Mouse (Mus musculus) heart, adult 2 months (tissue): ENCODE measurements at regions not wholly inside any gene's neighbourhood (a gene's known extent, or its start where the extent isn't known, plus 50 kb on each side); places are given as distances from the start of the nearest gene placed in this dataset.

Experiments used
- DNase-seq, 2 experiments: peaks; one replicate each; pipeline ENCODE4 v3.0.0; 2021
- H3K27ac ChIP-seq: fragments of 200-600 bp; 2 replicates; pipeline ENCODE4 v1.8.1; 2022
- H3K27me3 ChIP-seq: fragments of 200-500 bp; 2 replicates; pipeline ENCODE4 v1.6.1; 2012; ENCODE audit warnings: mild to moderate bottlenecking, low read length, inconsistent platforms, mixed read lengths; ENCODE audit not compliant: control insufficient read depth, insufficient read depth
- H3K36me3 ChIP-seq: fragments of 200-500 bp; 2 replicates; pipeline ENCODE4 v1.6.1; 2012; ENCODE audit warnings: low read length, inconsistent platforms; ENCODE audit not compliant: control insufficient read depth, insufficient read depth
- H3K4me1 ChIP-seq: fragments of 200-500 bp; 2 replicates; pipeline ENCODE4 v1.6.1; 2011; ENCODE audit warnings: low read length; ENCODE audit not compliant: control insufficient read depth, insufficient read depth
- H3K4me3 ChIP-seq: fragments of 200-600 bp; 2 replicates; pipeline ENCODE4 v1.8.1; 2022
- H3K79me2 ChIP-seq: fragments of 200-500 bp; replicated peaks from 2 replicates; pipeline ENCODE4 v1.6.1; 2012; ENCODE audit warnings: mild to moderate bottlenecking, inconsistent platforms, low read length, moderate library complexity, mixed read lengths; ENCODE audit not compliant: control insufficient read depth, insufficient read depth
- H3K9ac ChIP-seq: fragments of 200-500 bp; 2 replicates; pipeline ENCODE4 v1.6.1; 2012; ENCODE audit warnings: low read depth, mild to moderate bottlenecking, control low read depth, inconsistent platforms, low read length, mixed read lengths
- CTCF ChIP-seq: fragments of 200-600 bp; IDR thresholded peaks from 2 replicates; pipeline ENCODE4 v1.8.1; 2022; ENCODE audit warnings: antibody characterized with exemption, mild to moderate bottlenecking, moderate library complexity
- EP300 ChIP-seq: fragments of 200-500 bp; IDR thresholded peaks from 2 replicates; pipeline ENCODE4 v1.6.1; 2011; ENCODE audit warnings: low read depth, low read length, control low read depth; ENCODE audit not compliant: insufficient read depth
- POLR2A ChIP-seq: fragments of 200-500 bp; IDR thresholded peaks from 2 replicates; pipeline ENCODE4 v1.6.1; 2011; ENCODE audit warnings: mild to moderate bottlenecking, low read depth, low read length, control low read depth; ENCODE audit not compliant: insufficient read depth
- WGBS: fragments of 180-500 bp; shearing (Covaris S2); methylation state at CpG from one replicate; pipeline ENCODE4 v1.1.7; 2018; 5-methylcytosine and 5-hydroxymethylcytosine counted together
- intact Hi-C: fragments of 180-260 bp; cut with DNase I; formaldehyde crosslinking; loops from one replicate; pipeline ENCODE4 v1.15.1; 2025

DNA sequence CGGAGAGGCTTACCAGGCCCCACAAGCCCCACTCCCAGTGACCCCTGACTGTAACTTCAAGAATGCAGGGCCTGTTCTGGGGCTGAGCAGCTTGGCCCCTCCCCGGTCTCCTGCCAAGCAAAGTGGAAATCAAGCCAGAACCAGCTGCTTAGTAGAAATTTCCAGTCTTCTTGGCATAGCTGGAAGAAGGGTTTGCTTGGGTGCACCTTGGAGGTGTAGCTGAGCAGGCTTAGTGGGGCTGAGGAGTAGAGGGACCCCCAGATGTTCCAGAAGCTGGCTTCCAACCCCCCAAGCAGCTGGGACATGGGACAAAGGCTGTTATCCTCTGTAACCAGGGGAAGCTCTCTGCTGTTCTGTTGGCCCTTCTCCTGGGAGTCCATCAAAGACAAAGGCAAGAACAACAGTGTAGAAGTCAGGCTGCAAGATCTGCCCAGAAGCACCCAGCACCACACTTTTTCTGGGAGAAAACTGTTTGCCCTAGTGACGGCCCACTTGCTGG, 94.0 kb downstream of the 1700001O22Rik start:
- peak in 1 of 2 experiments; percentile 54 for DNase-seq
- Histone ChIP-seq H3K9ac (no peak overlapping the region), H3K4me3 (no peak overlapping the region), H3K36me3 (no peaks in the 10 kb centered on the region), H3K79me2 (no peaks in the 10 kb centered on the region), H3K4me1 (peaks cover 21% of the 10 kb centered on the region), H3K27me3 (no peaks in the 10 kb centered on the region), H3K27ac (peak overlapping the region; percentile 75)
- no peak for TF ChIP-seq EP300
- WGBS = 83% methylated on average over 3 of the region's 3 CpGs
- intact Hi-C loops = no loop called here

DNA sequence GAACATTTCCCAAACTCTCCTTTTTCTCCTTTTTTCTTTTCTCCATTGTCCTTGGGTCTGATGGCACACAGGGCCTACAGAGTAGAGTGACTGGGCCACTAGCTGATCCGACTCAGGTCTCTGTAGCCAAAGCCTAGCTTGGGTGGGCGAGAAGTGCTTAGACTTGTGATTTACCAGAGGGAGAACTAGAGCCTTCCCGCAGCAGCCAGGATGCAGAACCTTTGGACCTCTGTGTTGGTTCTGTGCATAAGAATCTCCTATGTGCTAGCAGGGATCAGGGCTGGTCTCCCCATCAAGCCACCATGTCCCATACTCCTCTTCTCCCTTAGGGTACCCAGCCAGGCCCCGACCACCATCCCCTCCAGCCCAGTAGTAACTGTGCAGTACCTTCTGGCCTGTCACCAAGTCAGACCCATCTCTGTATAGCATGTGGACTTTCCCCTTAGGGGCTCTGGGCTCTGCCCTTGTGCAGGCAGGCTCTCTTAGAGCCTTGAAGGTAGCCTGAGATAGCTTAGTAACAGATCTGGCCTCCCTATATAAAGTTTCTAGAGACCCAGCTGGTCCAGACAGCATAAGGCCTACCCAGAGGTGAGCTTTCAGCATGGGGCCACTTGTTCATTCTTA, 94.6 kb downstream of the 1700001O22Rik start:
- Histone ChIP-seq H3K79me2 (no peaks in the 10 kb centered on the region), H3K36me3 (no peaks in the 10 kb centered on the region), H3K4me1 (peaks cover 21% of the 10 kb centered on the region), H3K9ac (no peak overlapping the region), H3K27ac (peak overlapping the region; percentile 75), H3K4me3 (no peak overlapping the region), H3K27me3 (no peaks in the 10 kb centered on the region)
- TF ChIP-seq POLR2A (no peak), EP300 (no peak), CTCF (no peak)
- WGBS = 87% methylated on average over 4 of the region's 4 CpGs
- no peak for DNase-seq
- intact Hi-C loops = no loop called here

DNA sequence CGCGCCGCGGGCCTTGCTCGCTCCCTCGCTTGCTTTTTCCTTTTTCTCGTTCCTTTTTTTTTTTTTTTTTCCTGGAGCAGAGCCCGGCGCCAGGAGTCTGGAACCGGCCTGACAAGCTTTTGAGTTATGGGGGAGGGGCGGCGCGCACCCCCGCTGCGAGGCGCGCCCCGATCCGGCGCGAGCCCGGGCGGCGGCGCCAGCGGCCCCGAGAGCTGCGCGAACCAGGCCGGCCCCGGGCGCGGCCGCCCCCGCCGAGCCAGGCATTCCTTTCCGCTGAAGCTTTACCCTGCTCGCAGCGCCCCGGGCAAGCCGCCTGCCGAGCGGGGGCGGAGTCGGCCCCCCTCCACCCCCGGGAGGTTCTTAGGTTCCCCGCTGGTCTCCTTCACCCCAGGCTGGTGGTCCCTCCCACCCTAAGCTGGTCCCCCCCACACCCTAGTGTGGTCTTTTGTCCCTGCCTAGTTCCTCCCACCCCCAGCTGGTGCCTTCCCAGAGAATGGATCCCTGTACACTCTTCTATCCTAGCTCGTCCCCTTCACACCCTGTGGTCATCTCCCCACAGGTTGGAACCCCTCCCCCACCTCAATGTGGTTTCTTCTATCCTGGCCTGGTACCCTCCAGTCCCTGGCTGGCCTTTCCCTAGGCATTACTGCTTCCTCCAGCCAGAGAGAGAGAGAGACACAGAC, 95.3 kb downstream of the 1700001O22Rik start:
- Histone ChIP-seq H3K4me1 (peaks cover 19% of the 10 kb centered on the region), H3K27me3 (no peaks in the 10 kb centered on the region), H3K79me2 (no peaks in the 10 kb centered on the region), H3K4me3 (peak overlapping the region; percentile 67), H3K36me3 (no peaks in the 10 kb centered on the region), H3K9ac (peak overlapping the region; percentile 85), H3K27ac (peak overlapping the region; percentile 75)
- TF ChIP-seq POLR2A (no peak), CTCF (no peak)
- intact Hi-C loops = no loop called here
- 1% methylated on average over 48 of the region's 48 CpGs for WGBS
- peak; percentile 86 to 90 for DNase-seq

DNA sequence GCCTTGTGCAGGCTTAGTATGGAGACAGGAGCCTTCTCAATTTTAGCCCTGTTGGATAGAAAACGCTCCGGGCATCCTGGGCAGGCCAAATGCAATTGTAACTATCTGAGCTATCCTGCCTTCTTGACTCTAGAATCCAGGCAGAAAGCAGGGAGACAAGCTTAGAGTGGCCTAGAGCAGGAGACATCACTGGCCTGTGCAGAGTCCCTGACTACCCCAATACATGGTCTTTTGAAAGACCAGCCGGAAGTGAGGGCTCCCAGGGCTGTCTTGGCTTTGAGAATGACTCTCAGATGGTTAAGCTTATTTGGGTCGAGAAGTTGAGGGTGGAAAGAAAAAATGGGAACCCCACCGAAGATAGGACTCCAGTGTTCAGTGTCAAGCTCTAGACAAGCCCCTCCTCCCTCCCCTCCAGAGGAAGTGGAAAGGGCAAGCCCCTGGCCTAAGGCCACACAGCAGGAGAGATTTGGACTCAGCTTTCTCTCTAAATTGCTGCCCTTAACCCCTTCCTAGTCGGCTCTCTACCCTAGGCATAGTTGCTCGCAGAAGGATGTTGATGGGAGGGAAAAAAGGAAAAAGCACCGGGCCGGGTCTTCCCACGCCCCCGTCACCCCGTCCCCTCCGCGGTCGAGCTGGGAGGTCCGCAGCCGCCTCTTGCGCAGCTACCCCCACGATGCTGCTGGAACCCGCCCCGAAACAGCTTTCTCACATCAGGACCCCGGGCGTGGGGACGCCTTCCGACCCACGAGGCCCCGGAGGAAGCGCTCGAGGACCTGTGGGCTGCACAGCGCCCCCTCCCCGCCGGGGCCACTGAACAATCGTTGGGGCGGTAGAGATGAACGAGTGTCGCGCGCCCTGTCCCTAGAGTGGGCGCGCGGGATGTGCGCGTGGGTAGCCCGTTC, 96.1 kb downstream of the 1700001O22Rik start:
- peak; percentile 77 to 84 for DNase-seq
- Histone ChIP-seq H3K4me1 (peaks cover 14% of the 10 kb centered on the region), H3K27me3 (no peaks in the 10 kb centered on the region), H3K4me3 (peak overlapping the region; percentile 67), H3K36me3 (no peaks in the 10 kb centered on the region), H3K27ac (peak overlapping the region; percentile 75), H3K9ac (peak overlapping the region; percentile 85), H3K79me2 (no peaks in the 10 kb centered on the region)
- 5% methylated on average over 44 of the region's 44 CpGs for WGBS
- TF ChIP-seq EP300 (peak; percentile 57; the same call in 1 of the 2 replicates), POLR2A (peak; percentile 66), CTCF (peak; percentile 53)
- intact Hi-C loops = no loop called here

DNA sequence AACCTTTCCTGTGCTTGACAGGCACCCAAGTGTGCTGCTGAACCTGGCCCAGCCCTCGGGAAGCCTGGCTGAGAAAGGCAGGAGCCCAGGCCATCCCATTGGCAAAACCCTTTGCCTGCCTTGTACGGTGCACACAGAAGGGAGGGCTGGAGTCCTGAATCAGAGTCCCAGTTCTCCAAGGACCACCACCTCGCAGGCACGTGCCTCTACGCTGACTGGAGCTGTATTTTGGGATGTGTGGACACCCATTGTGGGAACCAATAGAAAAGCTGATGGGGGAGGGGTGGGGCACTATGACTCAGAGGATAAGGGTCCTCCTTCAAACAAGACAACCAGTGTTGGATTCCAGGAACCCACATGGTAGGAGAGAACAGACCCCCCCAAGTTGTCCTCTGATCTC, 97.4 kb downstream of the 1700001O22Rik start:
- 78% methylated on average over 5 of the region's 5 CpGs for WGBS
- H3K4me3 ChIP-seq = no peak overlapping the region
- DNase-seq = no peak
- TF ChIP-seq CTCF (no peak), EP300 (no peak), POLR2A (no peak)
- intact Hi-C loops = no loop called here
- no peaks in the 10 kb centered on the region for H3K27me3 ChIP-seq
- no peaks in the 10 kb centered on the region for H3K36me3 ChIP-seq
- H3K9ac ChIP-seq = no peak overlapping the region
- no peaks in the 10 kb centered on the region for H3K79me2 ChIP-seq
- H3K27ac ChIP-seq = no peak overlapping the region; the same call in 1 of the 2 replicates
- H3K4me1 ChIP-seq = peaks cover 9% of the 10 kb centered on the region
